Mouse (Mus musculus) intestine, postnatal 0 days (tissue): Measurements from ENCODE around the gene Tmem120b. TPM values are rescaled to one million over a fixed set of nuclear protein-coding genes. Genes with fewer than 3 reads are reported as not detected.

Source experiments
- ATAC-seq: fragments of 200-750 bp; cut with Nextera tagmentation; 2 replicates; pipeline ENCODE4 v1.8.0; 2017; ENCODE audit warnings: mild to moderate bottlenecking, moderate TSS enrichment, moderate library complexity
- H3K27ac ChIP-seq: fragments of 300-500 bp; sonication (generic); 2 replicates; pipeline ENCODE4 v1.5.1; 2014; ENCODE audit warnings: mild to moderate bottlenecking, low read depth, low read length, moderate library complexity
- H3K27me3 ChIP-seq: fragments of 300-500 bp; sonication (generic); replicated peaks from 2 replicates; pipeline ENCODE4 v1.6.1; 2014; ENCODE audit warnings: low read length, mixed read lengths; ENCODE audit not compliant: control insufficient read depth, insufficient read depth
- H3K36me3 ChIP-seq: fragments of 300-500 bp; sonication (generic); 2 replicates; pipeline ENCODE4 v1.6.1; 2014; ENCODE audit warnings: mild to moderate bottlenecking, moderate library complexity; ENCODE audit not compliant: control insufficient read depth, insufficient read depth
- H3K4me1 ChIP-seq: fragments of 300-500 bp; sonication (generic); replicated peaks from 2 replicates; pipeline ENCODE4 v1.6.1; 2014; ENCODE audit warnings: antibody characterized with exemption, low read length, mixed read lengths; ENCODE audit not compliant: control insufficient read depth, insufficient read depth
- H3K4me2 ChIP-seq: fragments of 300-500 bp; sonication (generic); replicated peaks from 2 replicates; pipeline ENCODE4 v1.6.1; 2014; ENCODE audit warnings: low read depth, mild to moderate bottlenecking, moderate library complexity
- H3K4me3 ChIP-seq: fragments of 300-500 bp; sonication (generic); 2 replicates; pipeline ENCODE4 v1.5.1; 2014; ENCODE audit warnings: low read depth, low read length
- H3K9ac ChIP-seq: fragments of 300-500 bp; sonication (generic); 2 replicates; pipeline ENCODE4 v1.6.1; 2014; ENCODE audit warnings: mild to moderate bottlenecking, low read depth, low read length
- H3K9me3 ChIP-seq: fragments of 300-500 bp; sonication (generic); 2 replicates; pipeline ENCODE4 v1.6.1; 2016; ENCODE audit warnings: mixed run types; ENCODE audit not compliant: control insufficient read depth
- CTCF ChIP-seq: sonication (generic); IDR thresholded peaks from 2 replicates; pipeline ENCODE4 v1.5.1; 2016; ENCODE audit warnings: low read depth, mild to moderate bottlenecking, control low read depth, antibody characterized with exemption, moderate library complexity
- WGBS: fragments of 180-500 bp; shearing (Covaris S2); extraction: QIAGEN DNeasy Blood & Tissue Kit; methylation state at CpG from one replicate; pipeline ENCODE4 v1.1.7; 2014; 5-methylcytosine and 5-hydroxymethylcytosine counted together
- polyA plus RNA-seq: library from polyadenylated mRNA; unstranded; fragments of >200 nt; fragmentation: Nextera tagmentation; extraction: Ambion mirVana; gene quantifications from 2 replicates; pipeline ENCODE4 v1.2.1, GENCODE M21; 2015

Gene Tmem120b
- polyA plus RNA-seq, 1 experiment from 2014 or later: 3.2 TPM

DNA sequence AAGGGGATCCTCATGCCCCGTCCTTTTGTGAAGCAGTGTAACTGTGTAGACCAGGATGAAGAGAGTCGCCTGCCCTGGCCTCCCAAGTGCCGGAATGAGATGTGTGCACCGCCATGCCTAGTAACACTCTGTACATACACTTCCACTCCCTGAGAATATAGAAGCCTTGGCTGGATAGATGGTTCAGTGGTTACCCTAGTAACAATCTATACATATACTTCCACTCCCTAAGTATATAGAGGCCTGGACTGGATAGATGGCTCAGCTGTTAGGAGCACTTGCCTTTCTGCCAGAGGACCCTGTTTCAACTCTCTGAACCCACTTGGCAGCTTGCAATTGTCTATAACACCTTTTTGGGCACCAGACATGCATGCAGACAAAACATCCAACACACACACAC is 33.1 kb upstream of the Tmem120b start:
- WGBS: 64% methylated on average over 4 of the region's 4 CpGs
- H3K27me3 ChIP-seq: no peaks in the 10 kb centered on the region
- H3K4me3 ChIP-seq: no peak overlapping the region
- peaks cover 4% of the 10 kb centered on the region; the same call in 1 of the 2 replicates for H3K9me3 ChIP-seq
- H3K36me3 ChIP-seq: peaks cover 12% of the 10 kb centered on the region; the same call in 1 of the 2 replicates
- H3K4me1 ChIP-seq: peaks cover 6% of the 10 kb centered on the region; the same call in 1 of the 2 replicates
- peak overlapping the region; percentile 61; the same call in 1 of the 2 replicates for H3K27ac ChIP-seq
- H3K9ac ChIP-seq: no peak overlapping the region
- ATAC-seq: peak; percentile 60
- TF ChIP-seq CTCF: no peak
- no peak overlapping the region; the same call in 1 of the 2 replicates for H3K4me2 ChIP-seq

DNA sequence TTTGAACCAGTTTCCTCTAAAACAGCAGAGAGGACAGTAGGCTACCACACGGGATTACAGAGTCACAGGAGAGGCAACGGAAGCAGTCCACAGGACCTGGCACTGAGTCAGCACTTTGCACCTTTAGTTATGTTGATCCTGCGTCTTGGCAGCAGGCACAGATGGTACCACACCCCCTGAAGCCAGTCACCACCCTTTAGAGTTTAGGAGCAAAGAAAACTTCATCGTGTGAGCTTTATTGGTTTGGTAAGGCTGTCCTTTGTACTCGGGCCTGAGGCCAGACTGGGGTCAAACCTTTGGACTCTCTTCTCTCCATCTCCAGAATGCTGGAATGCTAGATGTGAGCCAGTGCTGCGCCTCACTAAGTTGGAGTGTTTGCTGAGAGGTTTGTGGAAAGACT is 32.7 kb upstream of the Tmem120b start:
- 12% methylated on average over 6 of the region's 6 CpGs for WGBS
- no peak overlapping the region; the same call in 1 of the 2 replicates for H3K4me2 ChIP-seq
- no peaks in the 10 kb centered on the region for H3K27me3 ChIP-seq
- ATAC-seq: peak; percentile 87
- no peak overlapping the region for H3K9ac ChIP-seq
- peaks cover 4% of the 10 kb centered on the region; the same call in 1 of the 2 replicates for H3K9me3 ChIP-seq
- no peak for TF ChIP-seq CTCF
- H3K27ac ChIP-seq: peak overlapping the region; percentile 61; the same call in 1 of the 2 replicates
- H3K4me1 ChIP-seq: peaks cover 6% of the 10 kb centered on the region; the same call in 1 of the 2 replicates
- no peak overlapping the region for H3K4me3 ChIP-seq
- peaks cover 12% of the 10 kb centered on the region; the same call in 1 of the 2 replicates for H3K36me3 ChIP-seq

DNA sequence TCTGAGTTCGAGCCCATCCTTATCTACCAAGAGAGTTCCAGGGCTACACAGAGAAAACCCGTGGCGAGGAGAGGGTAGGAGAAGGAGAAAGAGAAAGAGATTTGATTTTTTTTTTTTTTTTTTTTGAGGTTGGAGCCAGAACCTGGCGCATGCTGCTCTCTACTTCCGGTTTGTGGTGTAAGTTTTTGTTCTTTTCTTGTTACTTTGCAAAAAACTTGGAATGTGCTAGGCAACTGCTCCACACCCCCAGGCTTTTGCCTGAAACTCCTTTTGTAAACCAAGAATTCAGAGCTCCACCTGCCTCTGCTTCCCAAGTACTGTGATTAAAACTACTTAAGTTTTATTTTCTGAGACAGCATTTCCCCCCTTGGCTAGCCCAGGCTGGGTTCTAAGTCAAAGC is 30.1 kb upstream of the Tmem120b start:
- Histone ChIP-seq H3K27me3 (no peaks in the 10 kb centered on the region), H3K4me3 (no peak overlapping the region), H3K4me2 (no peak overlapping the region), H3K9me3 (no peaks in the 10 kb centered on the region), H3K36me3 (no peaks in the 10 kb centered on the region), H3K27ac (no peak overlapping the region), H3K4me1 (peaks cover 6% of the 10 kb centered on the region; the same call in 1 of the 2 replicates), H3K9ac (no peak overlapping the region)
- no peak for TF ChIP-seq CTCF
- 88% methylated on average over 5 of the region's 5 CpGs for WGBS
- no peak for ATAC-seq

DNA sequence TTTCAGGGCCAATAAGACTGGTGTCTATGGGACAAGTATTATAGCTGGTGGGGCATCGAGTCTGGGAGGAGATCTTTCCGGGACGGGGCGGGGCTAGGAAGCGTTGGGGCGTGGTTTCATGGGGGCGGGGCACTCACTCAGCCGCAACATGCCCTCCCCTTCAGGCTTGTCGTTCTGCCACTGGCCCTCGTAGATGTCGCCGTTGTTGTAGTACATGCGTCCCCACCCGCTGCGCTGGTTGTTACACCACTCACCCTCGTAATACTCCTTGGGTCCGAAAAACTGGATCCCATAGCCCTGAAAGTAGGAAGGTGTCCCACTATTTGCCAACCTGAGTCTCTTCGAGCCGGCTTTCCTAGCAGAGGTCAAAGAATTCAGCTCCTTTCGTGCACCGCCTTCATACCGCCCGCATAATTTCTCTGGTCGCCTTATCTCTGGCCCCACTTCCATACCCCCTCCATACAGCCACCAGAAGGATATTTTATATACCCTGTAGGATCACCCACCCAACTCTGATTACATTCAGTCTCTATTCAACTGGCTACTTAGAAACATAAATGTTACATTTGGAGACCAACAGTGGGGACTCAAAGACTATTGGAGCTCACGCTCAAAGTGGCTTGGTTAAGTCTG is 29.0 kb upstream of the Tmem120b start:
- no peaks in the 10 kb centered on the region for H3K9me3 ChIP-seq
- H3K4me3 ChIP-seq: peak overlapping the region; percentile 33
- H3K27ac ChIP-seq: peak overlapping the region; percentile 62
- peak; percentile 42 for ATAC-seq
- 3% methylated on average over 25 of the region's 25 CpGs for WGBS
- no peaks in the 10 kb centered on the region for H3K36me3 ChIP-seq
- TF ChIP-seq CTCF: no peak
- no peaks in the 10 kb centered on the region for H3K27me3 ChIP-seq
- H3K4me2 ChIP-seq: peak overlapping the region; percentile 71
- H3K4me1 ChIP-seq: peaks cover 6% of the 10 kb centered on the region; the same call in 1 of the 2 replicates
- 0 out of 2 replicates have a peak overlapping the region, but pooled peaks have one; percentile 11 for H3K9ac ChIP-seq

DNA sequence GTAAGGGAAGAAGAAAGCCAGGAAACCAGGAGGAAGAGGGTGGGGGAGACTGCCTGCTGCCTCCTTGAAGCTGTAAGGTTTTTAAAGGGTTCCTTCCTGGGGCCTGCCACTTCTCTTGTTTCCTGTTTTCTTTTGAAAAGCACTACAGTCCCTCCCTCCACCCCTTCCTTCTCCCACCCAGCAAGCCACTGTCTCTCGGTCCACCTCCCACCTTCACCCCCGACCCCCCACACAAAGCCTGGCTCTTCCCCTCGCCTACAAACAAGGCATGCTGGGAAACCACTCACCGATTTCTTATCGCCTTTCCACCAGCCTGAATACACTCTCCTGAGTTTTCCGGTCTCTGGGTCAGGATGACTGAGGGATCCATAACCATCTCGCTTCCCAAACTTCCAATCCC is 27.4 kb upstream of the Tmem120b start:
- no peak for ATAC-seq
- Histone ChIP-seq H3K27ac (no peak overlapping the region), H3K27me3 (no peaks in the 10 kb centered on the region), H3K4me3 (no peak overlapping the region), H3K9me3 (no peaks in the 10 kb centered on the region), H3K9ac (no peak overlapping the region), H3K4me2 (no peak overlapping the region), H3K36me3 (no peaks in the 10 kb centered on the region), H3K4me1 (peaks cover 6% of the 10 kb centered on the region; the same call in 1 of the 2 replicates)
- no peak for TF ChIP-seq CTCF
- 66% methylated on average over 7 of the region's 7 CpGs for WGBS

DNA sequence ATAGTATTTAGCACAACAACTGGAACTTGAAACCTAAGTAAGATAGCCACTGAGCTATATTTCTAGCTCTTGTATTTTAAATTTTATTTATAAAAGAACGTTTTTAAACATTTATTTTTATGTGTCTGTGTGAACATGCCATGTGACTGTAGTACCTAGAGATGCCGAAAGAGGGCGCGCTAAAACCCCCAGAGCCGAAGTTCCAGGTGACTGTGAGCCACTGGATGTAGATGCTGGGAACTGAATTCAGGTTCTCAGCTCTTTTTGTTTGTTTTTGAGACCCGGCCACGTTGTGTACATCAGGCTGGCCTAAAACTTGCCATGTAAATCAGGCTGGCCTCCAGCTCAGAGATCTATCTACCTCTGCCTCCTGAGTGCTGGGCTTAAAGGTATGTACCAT is 24.4 kb upstream of the Tmem120b start:
- H3K4me2 ChIP-seq: no peak overlapping the region
- peaks cover 5% of the 10 kb centered on the region; the same call in 1 of the 2 replicates for H3K4me1 ChIP-seq
- WGBS: 24% methylated on average over 7 of the region's 7 CpGs
- no peaks in the 10 kb centered on the region for H3K9me3 ChIP-seq
- ATAC-seq: no peak
- peak; percentile 71 for TF ChIP-seq CTCF
- no peak overlapping the region for H3K27ac ChIP-seq
- no peaks in the 10 kb centered on the region for H3K36me3 ChIP-seq
- H3K4me3 ChIP-seq: no peak overlapping the region
- H3K27me3 ChIP-seq: no peaks in the 10 kb centered on the region
- H3K9ac ChIP-seq: no peak overlapping the region
